Mouse (Mus musculus): ENCODE data around the gene Cul4a.

DNA sequence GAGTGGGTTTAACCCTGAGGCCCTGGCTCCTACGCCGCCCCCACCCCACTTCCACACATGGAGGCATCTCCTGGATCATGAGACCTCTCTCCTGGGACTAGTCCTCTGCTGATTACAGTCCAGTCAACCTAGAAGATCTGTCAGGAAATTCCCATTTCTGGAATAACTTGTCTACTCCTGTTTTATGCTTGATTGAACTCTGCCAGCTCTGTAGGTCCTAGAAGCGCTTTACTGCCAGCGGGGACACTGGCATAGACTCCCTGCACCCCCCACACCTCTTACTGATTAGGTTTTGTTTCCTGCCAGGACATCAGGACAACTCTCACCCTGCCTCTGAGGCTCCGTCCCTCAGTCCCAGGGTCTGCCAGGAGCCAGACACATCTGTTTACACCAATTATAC is 92.1 kb downstream of the Cul4a start:
- TF ChIP-seq CTCF (IDR thresholded peaks at IDR 0.05) (no peak), POLR2A (IDR thresholded peaks at IDR 0.05; ENCODE audit: insufficient read depth, low read depth, low read length) (no peak), EP300 (IDR thresholded peaks at IDR 0.05; ENCODE audit: insufficient read depth, low read depth, low read length) (no peak)

Data from heart, adult 2 months (tissue).